1 mouse cellular context compared by ENCODE assay signal in the genomic region with DNA sequence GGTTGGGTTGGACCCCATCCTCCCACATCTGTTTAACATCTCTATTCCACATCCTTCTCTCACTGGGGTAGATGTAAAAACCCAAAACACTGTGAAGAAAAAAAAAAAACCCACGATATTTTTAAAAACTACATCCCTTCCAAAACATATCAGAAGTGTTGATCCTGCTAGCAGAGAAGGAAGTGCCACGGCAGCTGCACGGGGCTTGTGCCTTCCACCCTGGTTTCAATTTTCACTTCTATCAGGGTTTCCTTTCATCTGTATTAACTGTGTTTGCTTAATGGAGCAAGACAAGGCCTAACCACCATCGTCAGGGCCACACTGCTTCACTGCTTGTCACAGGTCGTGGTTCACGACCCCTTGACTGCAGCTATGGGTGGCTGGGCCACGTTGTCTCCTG.
TF ChIP-seq lines count a peak whose summit lies in the region.

No protein-coding gene starts in this region.

TF ChIP-seq in CH12.LX, 34 proteins besides CTCF, POLR2A, EP300 and RAD21 (continued from another document):
- TF ChIP-seq MXI1 (IDR thresholded peaks at IDR 0.05; ENCODE audit: low read depth, low read length) = peak; percentile 77; the same call in 1 of the 2 replicates
- TF ChIP-seq CHD2 (IDR thresholded peaks at IDR 0.05; ENCODE audit: low read length) = 0 out of 2 replicates have a peak, but pooled peaks have one; percentile 76
- peak; percentile 95 for TF ChIP-seq MYC (IDR thresholded peaks at IDR 0.05; ENCODE audit: low read depth, low read length)
- TF ChIP-seq TCF12 (IDR thresholded peaks at IDR 0.05; ENCODE audit: low read depth, low read length) = peak; percentile 96
- no peak for TF ChIP-seq PAX5 (IDR thresholded peaks at IDR 0.05; ENCODE audit: low read length)
- TF ChIP-seq MEF2A (IDR thresholded peaks at IDR 0.05; ENCODE audit: borderline replicate concordance, low read depth, low read length) = peak; percentile 93
- TF ChIP-seq HCFC1 (IDR thresholded peaks at IDR 0.05; ENCODE audit: low read depth, low read length) = peak; percentile 52; the same call in 1 of the 2 replicates
- no peak for TF ChIP-seq CHD1 (IDR thresholded peaks at IDR 0.05; ENCODE audit: low read depth, low read length)
- TF ChIP-seq ZMIZ1 (IDR thresholded peaks at IDR 0.05; ENCODE audit: low read depth, low read length) = 0 out of 2 replicates have a peak, but pooled peaks have one; percentile 21
